Mouse (Mus musculus) macrophage (primary cell): ENCODE measurements around the gene Inhbe. TPM values are rescaled to one million over a fixed set of nuclear protein-coding genes. Genes with fewer than 3 reads are reported as not detected.

Experiments used
- H3K27ac ChIP-seq: fragments of 350-480 bp; formaldehyde crosslinking; 2 replicates; pipeline ENCODE4 v1.9.0; 2021
- H3K36me3 ChIP-seq: fragments of 350-480 bp; formaldehyde crosslinking; 2 replicates; pipeline ENCODE4 v1.9.0; 2021; ENCODE audit errors: inconsistent target
- H3K4me3 ChIP-seq: fragments of 350-480 bp; formaldehyde crosslinking; 2 replicates; pipeline ENCODE4 v1.9.0; 2021; ENCODE audit errors: inconsistent target
- H3K79me2 ChIP-seq: fragments of 350-480 bp; formaldehyde crosslinking; 2 replicates; pipeline ENCODE4 v1.9.0; 2021; ENCODE audit errors: inconsistent target
- WGBS: methylation state at CpG from one replicate; pipeline ENCODE4 v1.1.7; 2026; ENCODE audit warnings: inconsistent platforms; ENCODE audit not compliant: missing documents; 5-methylcytosine and 5-hydroxymethylcytosine counted together
- polyA plus RNA-seq: library from polyadenylated mRNA; stranded (reverse); fragments of 250-400 nt; gene quantifications from 3 replicates; pipeline ENCODE4 v1.2.4, GENCODE M21; 2018; ENCODE audit warnings: inconsistent platforms

The Inhbe gene
- polyA plus RNA-seq, 1 experiment from 2014 or later, result not detected

GRCm38 (mm10) chr10:127338930-127339682 is 15.1 kb downstream of the Inhbe start:
- H3K4me3 ChIP-seq, result peak overlapping the region; percentile 24
- H3K36me3 ChIP-seq, result no peaks in the 10 kb centered on the region
- H3K79me2 ChIP-seq, result no peaks in the 10 kb centered on the region
- 2% methylated on average over 31 of the region's 31 CpGs for WGBS
- H3K27ac ChIP-seq, result no peak overlapping the region

- Histone ChIP-seq H3K36me3 (no peaks in the 10 kb centered on the region), H3K79me2 (no peaks in the 10 kb centered on the region)
- WGBS, result 71% methylated on average over 6 of the region's 6 CpGs
Measured at GRCm38 (mm10) chr10:127337536-127338099, 16.6 kb downstream of the Inhbe start.

GRCm38 (mm10) chr10:127336952-127337351 is 17.3 kb downstream of the Inhbe start:
- 53% methylated on average over 5 of the region's 5 CpGs for WGBS
- Histone ChIP-seq H3K79me2 (no peaks in the 10 kb centered on the region), H3K27ac (no peak overlapping the region), H3K4me3 (no peak overlapping the region), H3K36me3 (no peaks in the 10 kb centered on the region)

More at GRCm38 (mm10) chr10:127337536-127338099, 16.6 kb downstream of the Inhbe start:
- Histone ChIP-seq H3K4me3 (no peak overlapping the region), H3K27ac (no peak overlapping the region)

- Histone ChIP-seq H3K79me2 (no peaks in the 10 kb centered on the region), H3K27ac (no peak overlapping the region), H3K36me3 (peaks cover 3% of the 10 kb centered on the region; the same call in 1 of the 2 replicates), H3K4me3 (no peak overlapping the region)
- 50% methylated on average over 1 of the region's 1 CpGs for WGBS
Measured at GRCm38 (mm10) chr10:127335271-127335670, 18.9 kb downstream of the Inhbe start.

GRCm38 (mm10) chr10:127333152-127333551 is 21.1 kb downstream of the Inhbe start:
- Histone ChIP-seq H3K4me3 (no peak overlapping the region), H3K36me3 (peaks cover 24% of the 10 kb centered on the region; the same call in 1 of the 2 replicates), H3K79me2 (no peaks in the 10 kb centered on the region), H3K27ac (no peak overlapping the region)
- 68% methylated on average over 4 of the region's 5 CpGs for WGBS

- H3K27ac ChIP-seq, result no peak overlapping the region
- H3K36me3 ChIP-seq, result peaks cover 32% of the 10 kb centered on the region; the same call in 1 of the 2 replicates
- no peak overlapping the region for H3K4me3 ChIP-seq
- no peaks in the 10 kb centered on the region for H3K79me2 ChIP-seq
- 46% methylated on average over 30 of the region's 31 CpGs for WGBS
Measured at GRCm38 (mm10) chr10:127332211-127332874, 21.9 kb downstream of the Inhbe start.

- WGBS, result 94% methylated on average over 7 of the region's 7 CpGs
- Histone ChIP-seq H3K79me2 (no peaks in the 10 kb centered on the region; the same call in 1 of the 2 replicates), H3K36me3 (peaks cover 45% of the 10 kb centered on the region; the same call in 1 of the 2 replicates), H3K4me3 (no peak overlapping the region), H3K27ac (no peak overlapping the region)
Measured at GRCm38 (mm10) chr10:127330212-127330611, 24.0 kb downstream of the Inhbe start.

- H3K79me2 ChIP-seq, result peaks cover 13% of the 10 kb centered on the region
- H3K4me3 ChIP-seq, result no peak overlapping the region
- peaks cover 45% of the 10 kb centered on the region; the same call in 1 of the 2 replicates for H3K36me3 ChIP-seq
- H3K27ac ChIP-seq, result no peak overlapping the region
- WGBS, result 88% methylated on average over 16 of the region's 18 CpGs
Measured at GRCm38 (mm10) chr10:127327461-127328145, 26.6 kb downstream of the Inhbe start.

GRCm38 (mm10) chr10:127326828-127327227 is 27.4 kb downstream of the Inhbe start:
- WGBS, result 90% methylated on average over 14 of the region's 29 CpGs
- Histone ChIP-seq H3K79me2 (peaks cover 13% of the 10 kb centered on the region), H3K4me3 (no peak overlapping the region), H3K27ac (no peak overlapping the region), H3K36me3 (peaks cover 45% of the 10 kb centered on the region; the same call in 1 of the 2 replicates)

- H3K36me3 ChIP-seq, result peaks cover 45% of the 10 kb centered on the region; the same call in 1 of the 2 replicates
- H3K27ac ChIP-seq, result no peak overlapping the region
- whole genome bisulfite sequencing, result 56% methylated on average over 48 of the region's 54 CpGs
- H3K79me2 ChIP-seq, result peaks cover 13% of the 10 kb centered on the region
- no peak overlapping the region for H3K4me3 ChIP-seq
Measured at GRCm38 (mm10) chr10:127326017-127326801, 28.0 kb downstream of the Inhbe start.

- Histone ChIP-seq H3K36me3 (peaks cover 45% of the 10 kb centered on the region; the same call in 1 of the 2 replicates), H3K27ac (no peak overlapping the region), H3K79me2 (peaks cover 13% of the 10 kb centered on the region), H3K4me3 (no peak overlapping the region)
- 28% methylated on average over 14 of the region's 14 CpGs for WGBS
Measured at GRCm38 (mm10) chr10:127325454-127326016, 28.7 kb downstream of the Inhbe start.

- Histone ChIP-seq H3K27ac (peak overlapping the region; percentile 95), H3K79me2 (peaks cover 13% of the 10 kb centered on the region), H3K4me3 (peak overlapping the region; percentile 79), H3K36me3 (peaks cover 34% of the 10 kb centered on the region; the same call in 1 of the 2 replicates)
- WGBS, result 0% methylated on average over 7 of the region's 7 CpGs
Measured at GRCm38 (mm10) chr10:127324495-127324894, 29.7 kb downstream of the Inhbe start.

GRCm38 (mm10) chr10:127323131-127323855 is 30.9 kb downstream of the Inhbe start:
- 9% methylated on average over 17 of the region's 17 CpGs for WGBS
- Histone ChIP-seq H3K27ac (peak overlapping the region; percentile 95), H3K4me3 (peak overlapping the region; percentile 79), H3K36me3 (peaks cover 22% of the 10 kb centered on the region; the same call in 1 of the 2 replicates), H3K79me2 (peaks cover 13% of the 10 kb centered on the region)
